Mouse (Mus musculus): ENCODE data around the gene Trip13.

DNA sequence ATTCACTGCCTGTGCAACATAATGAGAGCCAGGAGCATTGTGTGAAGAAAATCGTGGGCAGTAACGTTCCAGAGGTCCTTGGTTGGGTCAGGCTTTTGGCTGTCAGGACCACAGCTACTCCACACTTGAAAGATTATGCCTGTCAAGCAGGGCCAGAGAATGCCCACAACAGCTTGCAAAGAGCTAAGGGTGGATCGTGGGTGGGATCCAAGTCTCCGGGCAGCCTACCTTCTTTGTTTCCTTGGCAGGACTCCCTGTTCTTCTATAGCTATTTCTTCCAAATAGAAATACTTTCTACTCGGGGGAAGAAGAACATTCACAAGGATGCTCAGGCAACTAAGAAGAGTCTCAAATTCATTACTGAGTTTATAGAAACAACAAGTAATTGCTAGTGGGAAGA is 30.4 kb downstream of the Trip13 start:
- TF ChIP-seq CTCF (IDR thresholded peaks at IDR 0.05): no peak
- no peak for TF ChIP-seq EP300 (IDR thresholded peaks at IDR 0.05)

Data from lung, postnatal 0 days (tissue).